Mouse (Mus musculus) C2C12 (cell line): Measurements from ENCODE around the gene Ctnnd2. TPM values are rescaled to one million over a fixed set of nuclear protein-coding genes. Genes with fewer than 3 reads are reported as not detected.

Experiments
- H3K27me3 ChIP-seq: one replicate; pipeline ENCODE4 v1.6.1; 2011; ENCODE audit not compliant: control insufficient read depth, insufficient read depth, insufficient read length
- H3K36me3 ChIP-seq: one replicate; pipeline ENCODE4 v1.6.1; 2011; ENCODE audit not compliant: control insufficient read depth, insufficient read depth
- H3K4me3 ChIP-seq: one replicate; pipeline ENCODE4 v1.5.1; 2011; ENCODE audit warnings: mild to moderate bottlenecking, control low read depth; ENCODE audit not compliant: poor library complexity, insufficient read depth, severe bottlenecking
- H3K79me2 ChIP-seq: one replicate; pipeline ENCODE4 v1.6.1; 2011; ENCODE audit not compliant: control insufficient read depth, insufficient read depth
- H3K79me3 ChIP-seq: one replicate; pipeline ENCODE4 v1.6.1; 2011; ENCODE audit warnings: low read depth, control low read depth
- H3ac ChIP-seq: one replicate; pipeline ENCODE3; 2011; ENCODE audit warnings: low read depth; ENCODE audit not compliant: control insufficient read depth, insufficient read length
- CEBPB ChIP-seq: IDR thresholded peaks from one replicate; pipeline ENCODE4 v1.6.1; 2011; ENCODE audit warnings: low read depth, mild to moderate bottlenecking, control low read depth, moderate library complexity
- CTCF ChIP-seq: IDR thresholded peaks from one replicate; pipeline ENCODE4 v1.5.1; 2011; ENCODE audit not compliant: control insufficient read depth, insufficient read depth, insufficient read length
- FOSL1 ChIP-seq: IDR thresholded peaks from one replicate; pipeline ENCODE4 v1.8.0; 2011; ENCODE audit warnings: mild to moderate bottlenecking, low read length; ENCODE audit not compliant: poor library complexity, insufficient read depth, severe bottlenecking
- MAX ChIP-seq: IDR thresholded peaks from one replicate; pipeline ENCODE4 v1.6.1; 2011; ENCODE audit warnings: mild to moderate bottlenecking, control low read depth
- MYOD1 ChIP-seq: IDR thresholded peaks from one replicate; pipeline ENCODE4 v1.6.1; 2011; ENCODE audit warnings: low read depth; ENCODE audit not compliant: control insufficient read depth, insufficient read length
- MYOG ChIP-seq: IDR thresholded peaks from one replicate; pipeline ENCODE4 v1.6.1; 2011; ENCODE audit not compliant: control insufficient read depth, insufficient read length; ENCODE audit errors: extremely low read depth
- USF1 ChIP-seq: IDR thresholded peaks from one replicate; pipeline ENCODE4 v1.6.1; 2011; ENCODE audit warnings: low read depth, mild to moderate bottlenecking, control low read depth, moderate library complexity
- polyA plus RNA-seq: library from polyadenylated mRNA; unstranded; fragments of >200 nt; fragmentation: generic; extraction: Trizol; gene quantifications from one replicate; pipeline ENCODE4 v1.2.1, GENCODE M21; 2012; ENCODE audit warnings: missing spikeins

Gene Ctnnd2
- polyA plus RNA-seq, 1 experiment: 0.07 TPM

GRCm38 (mm10) chr15:30306437-30306836, 134.0 kb downstream of the Ctnnd2 start:
- no peak overlapping the region for H3ac ChIP-seq
- no peaks in the 10 kb centered on the region for H3K27me3 ChIP-seq
- TF ChIP-seq MYOG (no peak), MAX (no peak), FOSL1 (no peak), USF1 (no peak), CTCF (no peak), CEBPB (no peak), MYOD1 (no peak)
- H3K36me3 ChIP-seq: no peaks in the 10 kb centered on the region
- H3K79me2 ChIP-seq: no peaks in the 10 kb centered on the region
- H3K79me3 ChIP-seq: no peaks in the 10 kb centered on the region
- H3K4me3 ChIP-seq: no peak overlapping the region

- TF ChIP-seq FOSL1 (no peak), MYOD1 (no peak), USF1 (no peak), CTCF (no peak), MYOG (no peak), CEBPB (no peak), MAX (no peak)
- Histone ChIP-seq H3K79me2 (no peaks in the 10 kb centered on the region), H3ac (no peak overlapping the region)
Measured at GRCm38 (mm10) chr15:30322543-30322942, 150.2 kb downstream of the Ctnnd2 start.

DNA sequence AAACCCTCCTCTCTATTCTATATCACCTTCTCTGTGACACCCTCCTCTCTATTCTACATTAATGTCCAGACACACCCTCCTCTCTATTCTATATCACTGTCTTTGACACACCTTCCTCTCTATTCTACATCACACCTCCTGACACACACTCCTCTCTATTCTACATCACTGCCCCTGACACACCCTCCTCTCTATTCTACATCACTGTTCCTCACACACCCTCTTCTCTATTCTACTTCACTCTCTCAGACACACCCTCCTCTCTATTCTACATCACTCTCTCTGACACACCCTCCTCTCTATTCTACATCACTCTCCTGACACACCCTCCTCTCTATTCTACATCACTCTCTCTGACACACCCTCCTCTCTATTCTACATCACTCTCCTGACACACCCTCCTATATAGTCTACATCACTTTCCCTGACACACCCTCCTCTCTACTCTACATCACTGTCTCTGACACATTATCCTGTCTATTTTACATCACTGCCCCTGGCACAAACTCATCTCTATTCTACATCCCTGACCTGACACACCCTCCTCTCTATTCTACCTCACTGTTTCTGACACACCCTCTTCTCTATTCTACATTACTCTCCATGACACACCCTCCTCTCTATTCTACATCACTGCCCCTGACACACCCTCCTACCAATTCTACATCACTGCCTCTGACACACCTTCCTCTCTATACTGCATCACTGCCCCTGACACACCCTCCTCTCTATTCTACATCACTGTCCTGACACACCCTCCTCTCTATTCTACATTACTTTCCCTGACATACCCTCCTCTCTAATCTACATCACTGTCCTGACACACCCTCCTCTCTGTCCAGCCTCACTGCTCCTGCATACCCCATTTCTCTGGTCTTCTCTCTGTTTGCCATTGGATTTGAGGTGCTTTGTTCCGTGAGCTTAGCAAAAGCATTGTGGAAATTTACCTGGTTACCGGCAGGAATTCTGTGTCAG, 161.2 kb downstream of the Ctnnd2 start:
- Histone ChIP-seq H3ac (no peak overlapping the region), H3K36me3 (no peaks in the 10 kb centered on the region), H3K79me2 (no peaks in the 10 kb centered on the region), H3K79me3 (no peaks in the 10 kb centered on the region), H3K27me3 (no peaks in the 10 kb centered on the region), H3K4me3 (no peak overlapping the region)
- TF ChIP-seq MYOD1 (no peak), MAX (no peak), CEBPB (no peak), MYOG (no peak), CTCF (no peak), USF1 (no peak), FOSL1 (no peak)

More at GRCm38 (mm10) chr15:30322543-30322942, 150.2 kb downstream of the Ctnnd2 start:
- no peaks in the 10 kb centered on the region for H3K36me3 ChIP-seq
- H3K79me3 ChIP-seq: no peaks in the 10 kb centered on the region
- H3K27me3 ChIP-seq: no peaks in the 10 kb centered on the region
- no peak overlapping the region for H3K4me3 ChIP-seq

- H3ac ChIP-seq: no peak overlapping the region
- H3K79me2 ChIP-seq: no peaks in the 10 kb centered on the region
- no peak for TF ChIP-seq CEBPB
- TF ChIP-seq USF1: no peak
- no peak for TF ChIP-seq FOSL1
- TF ChIP-seq MYOG: no peak
- no peak for TF ChIP-seq MYOD1
- TF ChIP-seq MAX: no peak
- H3K4me3 ChIP-seq: no peak overlapping the region
- H3K79me3 ChIP-seq: no peaks in the 10 kb centered on the region
- no peaks in the 10 kb centered on the region for H3K36me3 ChIP-seq
- no peaks in the 10 kb centered on the region for H3K27me3 ChIP-seq
Measured at GRCm38 (mm10) chr15:30338585-30339197, 166.3 kb downstream of the Ctnnd2 start.

- Histone ChIP-seq H3K79me2 (no peaks in the 10 kb centered on the region), H3K4me3 (no peak overlapping the region), H3ac (no peak overlapping the region), H3K79me3 (no peaks in the 10 kb centered on the region), H3K36me3 (no peaks in the 10 kb centered on the region), H3K27me3 (no peaks in the 10 kb centered on the region)
- no peak for TF ChIP-seq FOSL1
Measured at GRCm38 (mm10) chr15:30345754-30346153, 173.4 kb downstream of the Ctnnd2 start.
